Mouse (Mus musculus): Measurements from ENCODE around the gene Olfr1316. TPM values are rescaled to one million over a fixed set of nuclear protein-coding genes. Genes with fewer than 3 reads are reported as not detected.

Gene Olfr1316
- not detected in 2 replicates for polyA plus RNA-seq (2015; fragmentation: Nextera tagmentation; extraction: Ambion mirVana)

DNA sequence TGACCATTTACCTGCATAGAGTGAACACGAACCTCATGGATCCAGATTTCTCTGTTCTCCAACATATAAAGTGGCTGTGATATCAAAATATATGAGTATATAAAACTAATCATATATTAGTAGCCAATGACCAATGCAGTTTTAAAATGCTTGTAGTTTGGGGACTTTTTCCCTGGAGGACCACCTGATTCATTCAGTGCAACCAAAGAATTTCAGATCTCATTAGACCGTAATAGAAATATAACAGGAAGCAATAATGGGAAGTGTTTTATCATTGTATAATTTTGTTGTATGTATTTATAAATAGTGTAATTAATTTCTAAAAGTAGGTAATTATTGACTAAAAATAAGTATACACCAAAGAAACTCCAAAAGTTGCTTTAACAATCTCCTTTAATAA is at the start of gene Olfr1316:
TSS of gene Olfr1316 (minus strand) at position 101 of the 400 bp plus-strand sequence.
- DNase-seq (ENCODE audit: low spot score) = no peak

DNA sequence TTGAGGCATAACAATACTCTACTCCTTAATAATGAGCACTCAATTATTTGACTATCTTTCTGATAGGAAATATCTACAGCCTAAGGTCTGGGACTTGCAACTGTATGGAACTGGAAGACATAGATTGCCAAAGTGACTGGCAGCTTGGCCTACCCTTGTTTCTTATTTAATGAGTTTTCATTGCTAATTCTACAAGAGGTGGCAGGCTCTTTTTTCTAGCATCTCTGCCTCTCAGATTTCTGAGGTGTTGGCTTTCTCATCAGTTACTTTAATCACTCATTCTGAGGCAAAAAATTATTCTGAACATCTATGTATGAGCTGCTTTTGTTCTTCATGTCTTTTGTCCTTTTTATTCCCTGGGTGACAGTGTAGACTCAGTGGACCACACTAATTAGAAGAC is 19.1 kb upstream of the Olfr1316 start, which contains the start of gene Olfr1318:
TSS of gene Olfr1318 (plus strand) at position 301 of the 400 bp plus-strand sequence.
- no peak for DNase-seq (ENCODE audit: low spot score)

- DNase-seq (ENCODE audit: low spot score) = no peak
Observed at GRCm38 (mm10) chr2:112140029-112140428, 5.3 kb upstream of the Olfr1316 start, which contains the start of gene Olfr1317. Gene Olfr1317, plus strand, starts transcription at chr2:112140329.

DNA sequence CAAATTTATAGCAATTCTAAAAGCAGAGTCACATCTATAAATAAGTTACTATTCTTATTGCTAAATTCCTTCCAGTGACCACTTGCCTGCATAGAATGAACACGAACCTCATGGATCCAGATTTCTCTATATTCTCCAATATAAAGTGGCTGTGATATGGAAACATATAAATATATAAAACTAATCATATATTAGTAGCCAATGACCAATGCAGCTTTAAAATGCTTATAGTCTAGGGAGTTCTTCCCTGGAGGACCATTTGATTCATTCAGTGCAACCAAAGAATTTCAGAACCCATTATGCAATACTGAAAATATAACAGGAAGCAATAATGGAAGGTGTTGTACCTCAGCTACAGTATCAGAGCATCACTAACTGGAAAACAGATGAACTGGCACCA is 19.4 kb downstream of the Olfr1316 start, which contains the start of gene Olfr1315-ps1:
TSS of gene Olfr1315-ps1 (minus strand) at position 101 of the 400 bp plus-strand sequence.
- DNase-seq (ENCODE audit: low spot score) = no peak

GRCm38 (mm10) chr2:112096681-112097080 is 38.1 kb downstream of the Olfr1316 start, which contains the start of gene Olfr1314:
Gene Olfr1314, minus strand, starts transcription at chr2:112096781.
- DNase-seq (ENCODE audit: low spot score) = no peak

DNA sequence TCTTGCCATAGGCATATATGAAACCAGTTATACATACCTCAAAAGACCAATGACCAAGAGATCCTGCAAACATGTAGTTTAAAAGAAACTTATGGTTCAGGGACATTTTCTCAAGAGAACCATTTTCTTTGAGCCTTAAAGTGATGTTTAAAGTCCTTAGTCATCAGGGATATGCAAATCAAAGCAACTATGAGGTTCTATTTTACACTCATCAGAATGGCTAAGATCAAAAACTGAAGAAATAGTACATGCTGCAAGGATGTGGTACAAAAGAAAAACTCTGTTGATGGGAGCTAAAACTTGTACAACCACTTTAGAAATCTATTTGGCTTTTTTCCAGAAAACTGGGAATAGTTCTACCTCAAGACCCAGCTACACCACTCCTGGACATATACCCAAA is 57.0 kb downstream of the Olfr1316 start, which contains the start of gene Olfr1313:
TSS of gene Olfr1313 (minus strand) at position 101 of the 400 bp plus-strand sequence.
- DNase-seq (ENCODE audit: low spot score) = no peak

Other genes with a start within 250 kb of the Olfr1316 start
- gene Olfr1306, start 218.7 kb downstream of the Olfr1316 start, polyA plus RNA-seq (2015; fragmentation: Nextera tagmentation; extraction: Ambion mirVana) = not detected in 2 replicates
- not detected in 2 replicates for gene Olfr1307, start 185.5 kb downstream of the Olfr1316 start, polyA plus RNA-seq (2015; fragmentation: Nextera tagmentation; extraction: Ambion mirVana)
- not detected in 2 replicates for gene Olfr1308, start 170.0 kb downstream of the Olfr1316 start, polyA plus RNA-seq (2015; fragmentation: Nextera tagmentation; extraction: Ambion mirVana)
- gene Olfr1309, start 144.7 kb downstream of the Olfr1316 start, polyA plus RNA-seq (2015; fragmentation: Nextera tagmentation; extraction: Ambion mirVana) = not detected in 2 replicates
- not detected in 2 replicates for gene Olfr1310, start 122.3 kb downstream of the Olfr1316 start, polyA plus RNA-seq (2015; fragmentation: Nextera tagmentation; extraction: Ambion mirVana)
- not detected in 2 replicates for gene Olfr1311, start 110.6 kb downstream of the Olfr1316 start, polyA plus RNA-seq (2015; fragmentation: Nextera tagmentation; extraction: Ambion mirVana)
- not detected in 2 replicates for gene Olfr1312, start 84.7 kb downstream of the Olfr1316 start, polyA plus RNA-seq (2015; fragmentation: Nextera tagmentation; extraction: Ambion mirVana)
- not detected in 2 replicates for gene Olfr1313, start 57.1 kb downstream of the Olfr1316 start, polyA plus RNA-seq (2015; fragmentation: Nextera tagmentation; extraction: Ambion mirVana)
- gene Olfr1314, start 38.2 kb downstream of the Olfr1316 start, polyA plus RNA-seq (2015; fragmentation: Nextera tagmentation; extraction: Ambion mirVana) = not detected in 2 replicates
- gene Olfr1315-ps1, start 19.5 kb downstream of the Olfr1316 start, polyA plus RNA-seq (2015; fragmentation: Nextera tagmentation; extraction: Ambion mirVana) = not detected in 2 replicates
- not detected in 2 replicates for gene Olfr1317, start 5.4 kb upstream of the Olfr1316 start, polyA plus RNA-seq (2015; fragmentation: Nextera tagmentation; extraction: Ambion mirVana)
- 0.09 TPM in 1 of 2 replicates, not detected in the other for gene Olfr1318, start 19.2 kb upstream of the Olfr1316 start, polyA plus RNA-seq (2015; fragmentation: Nextera tagmentation; extraction: Ambion mirVana)
- 8.1 and 11.4 TPM in 2 replicates for gene Lpcat4, start 104.5 kb upstream of the Olfr1316 start, polyA plus RNA-seq (2015; fragmentation: Nextera tagmentation; extraction: Ambion mirVana)
- gene Nutm1, start 124.3 kb upstream of the Olfr1316 start, polyA plus RNA-seq (2015; fragmentation: Nextera tagmentation; extraction: Ambion mirVana) = 0.04 and 0.08 TPM in 2 replicates
- gene Nop10, start 126.9 kb upstream of the Olfr1316 start, polyA plus RNA-seq (2015; fragmentation: Nextera tagmentation; extraction: Ambion mirVana) = 283 and 333 TPM in 2 replicates
- gene Slc12a6, start 130.8 kb upstream of the Olfr1316 start, polyA plus RNA-seq (2015; fragmentation: Nextera tagmentation; extraction: Ambion mirVana) = 15.8 and 19.4 TPM in 2 replicates
- not detected in 2 replicates for gene Gm21985, start 131.3 kb upstream of the Olfr1316 start, polyA plus RNA-seq (2015; fragmentation: Nextera tagmentation; extraction: Ambion mirVana)
- 123 and 127 TPM in 2 replicates for gene Emc4, start 233.1 kb upstream of the Olfr1316 start, polyA plus RNA-seq (2015; fragmentation: Nextera tagmentation; extraction: Ambion mirVana)
- gene Katnbl1, start 244.2 kb upstream of the Olfr1316 start, polyA plus RNA-seq (2015; fragmentation: Nextera tagmentation; extraction: Ambion mirVana) = 33.1 and 33.2 TPM in 2 replicates

Data from thymus, postnatal 0 days (tissue).